Mouse (Mus musculus) hindbrain, embryonic 10.5 days (tissue): ENCODE data around the gene Thoc3. TPM values are rescaled to one million over a fixed set of nuclear protein-coding genes. Genes with fewer than 3 reads are reported as not detected.

Experiments
- DNase-seq: peaks from one replicate; pipeline ENCODE4 v3.0.0-alpha.2; 2017; ENCODE audit warnings: low spot score
- H3K27ac ChIP-seq: fragments of 300-500 bp; sonication (generic); 2 replicates; pipeline ENCODE4 v1.5.1; 2016; ENCODE audit warnings: mild to moderate bottlenecking, moderate library complexity
- H3K27me3 ChIP-seq: fragments of 300-500 bp; sonication (generic); 2 replicates; pipeline ENCODE4 v1.6.1; 2016; ENCODE audit warnings: mild to moderate bottlenecking; ENCODE audit not compliant: poor library complexity, insufficient read depth, severe bottlenecking
- H3K36me3 ChIP-seq: fragments of 300-500 bp; sonication (generic); 2 replicates; pipeline ENCODE4 v1.6.1; 2016; ENCODE audit warnings: mild to moderate bottlenecking, moderate library complexity
- H3K4me1 ChIP-seq: fragments of 300-500 bp; sonication (generic); replicated peaks from 2 replicates; pipeline ENCODE4 v1.6.1; 2016; ENCODE audit warnings: mild to moderate bottlenecking
- H3K4me3 ChIP-seq: fragments of 300-500 bp; sonication (generic); 2 replicates; pipeline ENCODE4 v1.5.1; 2016; ENCODE audit warnings: mild to moderate bottlenecking, moderate library complexity
- H3K9me3 ChIP-seq: fragments of 300-500 bp; sonication (generic); 2 replicates; pipeline ENCODE4 v1.6.1; 2016; ENCODE audit warnings: mild to moderate bottlenecking, moderate library complexity
- WGBS: fragments of 180-500 bp; shearing (Covaris S2); methylation state at CpG from one replicate; pipeline ENCODE4 v1.1.7; 2016; 5-methylcytosine and 5-hydroxymethylcytosine counted together
- polyA plus RNA-seq: library from polyadenylated mRNA; unstranded; fragments of >200 nt; fragmentation: Nextera tagmentation; extraction: Ambion mirVana; gene quantifications from 2 replicates; pipeline ENCODE4 v1.2.1, GENCODE M21; 2016

Gene Thoc3
- polyA plus RNA-seq, 1 experiment from 2014 or later: 165 TPM

DNA sequence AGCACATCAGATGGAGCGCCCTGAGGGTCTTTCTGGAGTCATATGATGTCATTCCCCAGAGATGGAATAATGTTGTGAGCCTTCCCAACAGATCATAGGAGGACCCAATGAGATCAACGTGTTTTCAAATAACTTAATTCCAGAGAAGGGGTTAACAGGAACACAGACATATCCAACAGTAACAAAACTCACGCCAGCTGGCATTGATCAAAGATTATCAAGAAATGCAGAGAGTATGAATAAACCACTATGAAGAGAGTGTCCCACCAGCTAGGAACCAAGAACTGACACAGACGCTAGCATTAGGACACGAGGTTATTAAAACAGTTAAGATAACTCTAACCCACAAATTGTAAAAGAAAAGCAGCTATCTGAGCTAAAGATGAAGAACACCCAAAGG is 32.0 kb downstream of the Thoc3 start:
- 0 out of 2 replicates have a peak, but pooled peaks cover 5% of the 10 kb centered on the region for H3K4me1 ChIP-seq
- no peak overlapping the region for H3K4me3 ChIP-seq
- H3K27ac ChIP-seq: no peak overlapping the region
- no peaks in the 10 kb centered on the region for H3K9me3 ChIP-seq
- peaks cover 7% of the 10 kb centered on the region; the same call in 1 of the 2 replicates for H3K27me3 ChIP-seq
- no peaks in the 10 kb centered on the region for H3K36me3 ChIP-seq
- WGBS: 86% methylated on average over 5 of the region's 5 CpGs
- DNase-seq: no peak

DNA sequence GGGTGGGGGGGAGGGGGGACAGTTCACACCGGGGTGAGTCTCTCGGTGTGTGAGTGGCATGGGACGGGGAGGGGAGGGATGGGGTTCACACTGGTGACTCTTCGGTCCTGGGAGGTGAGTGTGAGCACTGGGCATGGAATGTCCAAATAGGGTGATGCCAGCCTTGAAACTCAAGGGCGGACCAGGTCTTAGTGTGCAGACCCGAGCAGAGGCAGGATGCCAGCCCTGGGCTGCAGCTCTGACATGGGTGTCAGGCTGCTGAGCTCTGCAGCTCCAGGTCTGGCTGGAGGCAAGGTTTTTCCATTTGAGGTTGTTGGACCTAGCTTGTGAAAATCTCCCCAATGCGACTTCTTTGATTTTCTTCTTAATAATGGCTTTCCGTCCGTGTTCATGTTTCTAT is 37.5 kb downstream of the Thoc3 start:
- no peaks in the 10 kb centered on the region for H3K36me3 ChIP-seq
- no peaks in the 10 kb centered on the region for H3K27me3 ChIP-seq
- 84% methylated on average over 9 of the region's 9 CpGs for WGBS
- no peaks in the 10 kb centered on the region for H3K4me1 ChIP-seq
- no peak overlapping the region for H3K4me3 ChIP-seq
- DNase-seq: no peak
- no peak overlapping the region for H3K27ac ChIP-seq
- H3K9me3 ChIP-seq: no peaks in the 10 kb centered on the region

DNA sequence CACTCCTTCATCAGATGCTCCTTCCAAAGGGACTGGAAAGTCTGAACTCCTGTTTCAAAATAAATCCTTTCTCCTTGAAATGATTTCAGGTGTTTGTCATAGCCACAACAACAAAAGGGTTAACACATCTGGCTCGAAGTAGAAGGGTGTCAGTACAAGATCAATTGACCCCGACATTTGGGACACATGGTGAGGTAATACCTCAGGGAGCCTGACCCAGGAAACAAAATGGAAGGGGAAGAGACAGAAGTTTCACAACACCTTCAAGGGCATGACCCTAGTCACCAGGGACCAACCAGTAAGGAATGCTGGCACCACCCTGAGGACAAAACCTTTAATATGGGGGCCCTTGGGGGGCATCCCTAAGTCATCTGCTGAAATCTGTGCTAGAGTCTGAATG is 38.6 kb downstream of the Thoc3 start:
- no peaks in the 10 kb centered on the region for H3K36me3 ChIP-seq
- DNase-seq: no peak
- H3K27ac ChIP-seq: no peak overlapping the region
- H3K4me3 ChIP-seq: no peak overlapping the region
- H3K4me1 ChIP-seq: peaks cover 5% of the 10 kb centered on the region
- 54% methylated on average over 2 of the region's 2 CpGs for WGBS
- no peaks in the 10 kb centered on the region for H3K27me3 ChIP-seq
- H3K9me3 ChIP-seq: no peaks in the 10 kb centered on the region

DNA sequence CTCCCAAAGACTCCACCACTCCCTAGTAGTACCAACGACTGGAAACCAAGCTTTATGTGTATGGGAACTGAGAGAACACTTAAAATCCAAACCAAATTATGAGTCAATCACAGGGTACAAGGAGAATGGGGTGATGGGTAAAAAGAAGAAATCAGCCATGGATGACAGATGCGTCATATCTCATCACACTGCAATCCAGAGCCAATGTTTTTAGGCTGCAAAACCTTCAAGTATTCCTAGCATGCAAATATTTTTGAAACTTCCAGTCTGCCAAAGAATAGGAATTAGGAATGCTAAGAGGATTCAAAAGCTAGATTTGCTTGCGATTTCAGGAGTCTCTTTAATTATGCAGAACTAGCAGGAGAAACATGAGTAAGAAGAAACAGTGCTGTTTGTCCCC is 39.9 kb downstream of the Thoc3 start:
- Histone ChIP-seq H3K27ac (no peak overlapping the region), H3K9me3 (peaks cover 2% of the 10 kb centered on the region), H3K4me1 (peaks cover 5% of the 10 kb centered on the region), H3K4me3 (no peak overlapping the region), H3K36me3 (no peaks in the 10 kb centered on the region), H3K27me3 (no peaks in the 10 kb centered on the region)
- no peak for DNase-seq
- 82% methylated on average over 3 of the region's 3 CpGs for WGBS

DNA sequence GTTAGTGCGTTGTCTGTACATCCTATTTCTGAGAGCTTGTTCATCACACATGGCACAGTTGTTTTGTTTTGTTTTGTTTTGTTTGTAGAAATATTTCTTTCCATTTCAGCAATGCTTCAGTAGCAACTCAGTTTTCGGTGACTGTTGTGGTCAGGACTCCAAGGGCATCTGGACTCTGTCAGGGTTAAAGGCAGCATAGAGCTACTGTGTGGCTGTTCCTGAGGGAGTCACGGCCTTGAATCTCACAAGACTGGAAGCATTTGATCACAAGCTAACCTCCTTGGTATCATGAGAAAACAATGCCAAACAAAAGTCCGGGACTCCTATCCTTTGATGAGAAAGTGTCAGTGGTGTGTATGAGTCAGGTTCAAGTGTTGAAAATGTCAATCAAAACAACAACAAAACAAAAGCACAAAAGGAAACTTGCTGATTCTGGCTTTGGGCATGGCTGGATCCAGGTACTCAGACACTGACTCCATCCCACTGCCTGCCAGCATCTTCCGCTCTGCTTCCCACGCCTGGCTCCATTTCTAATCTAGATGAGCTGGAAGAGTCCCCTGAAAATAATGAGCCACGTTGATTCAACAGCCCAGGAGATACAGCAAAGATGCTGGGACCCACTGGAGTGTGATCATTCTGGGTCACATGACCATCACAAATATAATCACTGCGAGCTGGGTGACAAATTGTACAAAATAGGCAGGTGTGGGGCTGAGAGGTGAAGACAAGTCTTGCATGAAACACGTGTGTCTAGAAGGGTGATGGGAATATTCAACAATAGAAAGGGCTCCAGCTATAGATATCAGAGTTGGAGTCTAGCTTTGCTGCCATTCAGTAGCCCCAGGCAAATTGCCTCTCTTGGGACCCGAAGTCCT is 41.6 kb downstream of the Thoc3 start:
- no peaks in the 10 kb centered on the region for H3K27me3 ChIP-seq
- H3K36me3 ChIP-seq: no peaks in the 10 kb centered on the region
- H3K4me1 ChIP-seq: peaks cover 5% of the 10 kb centered on the region
- WGBS: 84% methylated on average over 10 of the region's 10 CpGs
- no peak overlapping the region for H3K27ac ChIP-seq
- H3K9me3 ChIP-seq: peaks cover 7% of the 10 kb centered on the region
- no peak overlapping the region for H3K4me3 ChIP-seq
- no peak for DNase-seq

DNA sequence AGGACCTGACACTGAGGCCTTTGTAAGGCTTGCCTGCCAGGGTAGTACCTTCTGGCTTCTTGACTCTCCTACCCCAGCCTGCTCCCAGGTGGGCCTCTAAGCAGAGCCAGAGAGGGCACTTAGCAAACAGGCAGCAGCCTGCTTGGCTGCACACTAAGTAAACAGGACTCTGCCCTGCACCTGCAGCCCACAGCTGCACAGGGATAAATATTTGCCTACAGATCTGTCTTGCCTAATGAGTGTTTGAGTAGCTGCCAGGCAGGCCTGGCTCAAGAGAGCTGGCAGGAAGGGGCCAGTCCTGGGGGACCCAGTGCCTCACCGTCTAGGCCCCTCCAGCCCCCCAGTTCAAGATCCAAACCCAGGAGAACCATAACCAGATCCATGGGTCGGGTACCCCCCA is 43.4 kb downstream of the Thoc3 start:
- peak; percentile 20 for DNase-seq
- no peak overlapping the region for H3K4me3 ChIP-seq
- WGBS: 64% methylated on average over 2 of the region's 2 CpGs
- peak overlapping the region; percentile 59 for H3K27ac ChIP-seq
- H3K9me3 ChIP-seq: peaks cover 7% of the 10 kb centered on the region
- peaks cover 8% of the 10 kb centered on the region for H3K4me1 ChIP-seq
- no peaks in the 10 kb centered on the region for H3K36me3 ChIP-seq
- H3K27me3 ChIP-seq: no peaks in the 10 kb centered on the region

DNA sequence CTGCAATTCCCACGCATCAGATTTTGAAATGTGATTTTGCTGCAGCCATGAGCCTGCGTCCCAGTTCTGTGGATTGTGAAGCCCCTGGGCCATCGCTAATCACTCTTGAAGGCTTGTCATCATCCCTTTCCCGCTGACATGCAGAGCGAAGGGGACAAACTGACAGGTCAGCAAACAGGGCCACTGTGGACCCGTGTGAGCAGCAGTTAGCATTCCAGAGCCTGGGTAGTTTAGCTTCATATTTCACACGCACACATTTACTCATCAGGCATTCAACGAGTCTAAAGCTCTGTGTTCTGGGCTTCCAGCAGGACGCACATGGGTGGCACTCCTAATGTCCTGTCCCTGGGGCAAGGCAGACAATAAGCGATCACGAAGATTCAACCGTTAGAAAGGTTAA is 48.4 kb downstream of the Thoc3 start:
- Histone ChIP-seq H3K9me3 (peaks cover 7% of the 10 kb centered on the region), H3K27ac (no peak overlapping the region), H3K27me3 (no peaks in the 10 kb centered on the region), H3K4me3 (no peak overlapping the region), H3K4me1 (peaks cover 17% of the 10 kb centered on the region), H3K36me3 (no peaks in the 10 kb centered on the region)
- WGBS: 88% methylated on average over 12 of the region's 12 CpGs
- DNase-seq: no peak

DNA sequence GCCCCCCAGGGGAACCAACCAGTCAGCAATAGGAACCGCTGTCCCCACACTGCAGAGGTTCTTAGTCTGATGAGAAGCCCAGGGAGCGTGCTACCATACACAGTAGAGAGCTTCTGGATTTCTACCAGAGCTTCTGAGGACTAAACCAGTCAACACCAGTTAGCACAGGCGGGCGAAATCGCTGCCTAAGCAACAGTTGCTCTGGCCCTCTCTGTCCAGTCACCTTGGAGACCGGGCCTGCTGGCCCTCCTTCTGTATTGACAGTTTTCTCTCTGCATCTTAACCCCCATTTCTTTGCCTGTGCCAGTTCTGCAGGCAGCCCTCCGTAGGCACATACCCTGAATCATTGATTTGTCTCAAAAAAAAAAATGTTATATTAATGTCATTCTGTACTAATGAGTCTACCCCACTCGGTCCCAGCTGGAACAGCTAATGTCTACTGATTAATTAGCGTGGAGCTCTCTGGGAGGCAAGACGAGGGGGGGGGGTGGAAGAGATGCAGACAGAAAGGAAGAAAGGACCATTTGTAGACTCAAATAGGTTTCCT is 49.8 kb downstream of the Thoc3 start:
- Histone ChIP-seq H3K36me3 (no peaks in the 10 kb centered on the region), H3K27ac (peak overlapping the region; percentile 31; the same call in 1 of the 2 replicates), H3K27me3 (no peaks in the 10 kb centered on the region), H3K9me3 (peaks cover 6% of the 10 kb centered on the region), H3K4me1 (peaks cover 15% of the 10 kb centered on the region; the same call in 1 of the 2 replicates), H3K4me3 (no peak overlapping the region)
- WGBS: 73% methylated on average over 10 of the region's 10 CpGs
- DNase-seq: peak; percentile 9

DNA sequence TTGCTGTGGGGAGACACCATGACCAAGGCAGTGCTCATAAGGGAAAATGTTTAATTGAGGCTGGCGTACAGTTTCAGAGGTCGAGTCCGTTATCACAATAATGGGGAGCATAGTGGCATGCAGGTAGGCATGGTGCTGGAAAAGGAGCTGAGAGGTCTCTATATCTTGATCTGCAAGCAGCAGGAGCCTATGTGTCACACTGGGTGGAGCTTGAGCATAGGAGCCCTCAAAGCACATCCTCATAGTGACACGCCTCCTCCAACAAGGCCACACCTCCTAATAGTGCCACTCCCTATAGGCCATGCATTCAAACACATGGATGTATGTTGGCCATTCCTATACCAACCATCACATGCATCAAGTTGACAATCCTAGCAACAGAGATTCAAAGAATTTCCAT is 53.6 kb downstream of the Thoc3 start:
- Histone ChIP-seq H3K36me3 (no peaks in the 10 kb centered on the region), H3K4me3 (no peak overlapping the region), H3K27me3 (0 out of 2 replicates have a peak, but pooled peaks cover 4% of the 10 kb centered on the region), H3K27ac (no peak overlapping the region), H3K4me1 (peaks cover 25% of the 10 kb centered on the region), H3K9me3 (no peaks in the 10 kb centered on the region)
- DNase-seq: no peak
- 91% methylated on average over 4 of the region's 4 CpGs for WGBS

DNA sequence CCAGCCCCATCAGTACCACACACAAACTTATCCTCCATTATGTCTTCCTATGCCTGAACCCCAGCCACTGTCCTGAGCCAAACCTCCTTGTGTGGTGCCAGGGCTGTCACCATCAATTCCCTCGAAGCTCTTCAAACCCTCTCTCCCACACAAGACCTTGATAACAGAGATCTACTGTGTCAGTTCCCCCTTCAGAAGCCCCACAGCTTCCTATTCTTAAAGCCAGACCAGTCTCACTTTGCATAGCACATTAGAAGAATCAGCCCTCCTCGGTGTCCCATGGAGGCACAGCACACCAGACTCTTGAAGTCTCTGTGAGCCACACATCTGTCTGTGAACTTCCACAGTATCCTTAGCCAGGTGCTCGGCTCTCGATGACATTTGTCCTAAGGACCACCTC is 55.9 kb downstream of the Thoc3 start:
- Histone ChIP-seq H3K9me3 (no peaks in the 10 kb centered on the region), H3K27ac (no peak overlapping the region), H3K27me3 (0 out of 2 replicates have a peak, but pooled peaks cover 4% of the 10 kb centered on the region), H3K4me1 (peaks cover 14% of the 10 kb centered on the region), H3K4me3 (no peak overlapping the region), H3K36me3 (no peaks in the 10 kb centered on the region)
- no peak for DNase-seq
- 86% methylated on average over 4 of the region's 4 CpGs for WGBS

DNA sequence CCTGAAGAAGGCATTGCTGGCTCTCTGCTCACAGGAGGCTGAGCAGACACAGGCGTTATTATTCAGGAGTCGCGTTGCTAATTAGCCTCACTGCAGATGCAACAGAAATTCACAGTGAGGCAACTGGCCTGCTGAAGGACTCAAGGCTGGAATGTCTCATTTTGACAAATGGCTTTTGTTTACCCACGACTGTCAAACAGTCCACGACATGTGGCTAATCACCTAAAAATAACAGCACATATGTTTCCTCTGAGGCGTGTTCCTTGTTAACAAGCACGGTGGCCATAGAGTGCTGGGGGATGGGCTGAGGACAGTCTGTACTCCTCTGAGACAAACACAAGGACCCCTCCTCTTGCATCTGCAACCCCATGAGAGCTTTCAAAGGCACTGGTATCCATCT is 56.4 kb downstream of the Thoc3 start:
- 0 out of 2 replicates have a peak, but pooled peaks cover 4% of the 10 kb centered on the region for H3K27me3 ChIP-seq
- no peak overlapping the region for H3K4me3 ChIP-seq
- no peaks in the 10 kb centered on the region for H3K36me3 ChIP-seq
- WGBS: 42% methylated on average over 7 of the region's 7 CpGs
- peaks cover 14% of the 10 kb centered on the region for H3K4me1 ChIP-seq
- no peak overlapping the region for H3K27ac ChIP-seq
- H3K9me3 ChIP-seq: no peaks in the 10 kb centered on the region
- no peak for DNase-seq

DNA sequence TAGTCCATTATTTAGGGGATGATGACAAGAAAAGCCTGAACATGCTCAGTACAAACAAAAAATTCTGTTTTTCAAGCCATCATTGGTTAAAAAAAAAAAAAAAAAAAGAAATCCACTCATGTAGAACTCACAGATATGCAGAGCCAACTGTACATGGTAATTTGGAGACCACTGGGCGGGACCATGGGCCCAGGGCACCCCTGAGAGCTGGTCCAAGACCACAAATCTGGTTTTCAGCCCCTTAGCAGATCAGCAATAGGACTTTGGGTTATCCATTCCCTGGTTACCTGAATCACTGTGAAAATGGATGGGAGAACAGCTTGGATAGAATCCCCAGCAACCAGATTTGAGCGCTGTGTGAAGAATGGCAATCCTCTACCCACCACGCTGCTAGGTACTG is 57.0 kb downstream of the Thoc3 start:
- Histone ChIP-seq H3K27me3 (0 out of 2 replicates have a peak, but pooled peaks cover 4% of the 10 kb centered on the region), H3K36me3 (no peaks in the 10 kb centered on the region), H3K4me1 (peaks cover 14% of the 10 kb centered on the region), H3K27ac (no peak overlapping the region), H3K4me3 (no peak overlapping the region), H3K9me3 (no peaks in the 10 kb centered on the region)
- no peak for DNase-seq
- WGBS: 91% methylated on average over 3 of the region's 3 CpGs
